Mouse (Mus musculus) spleen, adult 2 months (tissue): ENCODE measurements around the gene Cpne6.

Experiments used
- CTCF ChIP-seq: fragments of 200-500 bp; IDR thresholded peaks from 2 replicates; pipeline ENCODE4 v1.5.1; 2011; ENCODE audit warnings: mild to moderate bottlenecking, inconsistent platforms; ENCODE audit not compliant: insufficient read depth, insufficient read length, insufficient replicate concordance; ENCODE audit errors: extremely low read depth
- POLR2A ChIP-seq: fragments of 200-500 bp; IDR thresholded peaks from 2 replicates; pipeline ENCODE4 v1.6.1; 2011; ENCODE audit warnings: low read depth, low read length, inconsistent platforms

GRCm38 (mm10) chr14:55554635-55555034 is 44.4 kb downstream of the Cpne6 start:
- no peak for TF ChIP-seq POLR2A
- no peak for TF ChIP-seq CTCF
